Mouse (Mus musculus) cerebellum, adult 18-20 months (tissue): ENCODE results near the gene Fgfr2.
"Not testable (repeated sequence)": the region's sequence is repeated elsewhere in the genome, so short reads cannot be mapped to it uniquely, and the experiment has no call there.

ENCODE experiments used
- DNase-seq, 2 experiments: peaks; one replicate each; pipeline ENCODE4 v3.0.0; 2021

Gene Fgfr2

DNA sequence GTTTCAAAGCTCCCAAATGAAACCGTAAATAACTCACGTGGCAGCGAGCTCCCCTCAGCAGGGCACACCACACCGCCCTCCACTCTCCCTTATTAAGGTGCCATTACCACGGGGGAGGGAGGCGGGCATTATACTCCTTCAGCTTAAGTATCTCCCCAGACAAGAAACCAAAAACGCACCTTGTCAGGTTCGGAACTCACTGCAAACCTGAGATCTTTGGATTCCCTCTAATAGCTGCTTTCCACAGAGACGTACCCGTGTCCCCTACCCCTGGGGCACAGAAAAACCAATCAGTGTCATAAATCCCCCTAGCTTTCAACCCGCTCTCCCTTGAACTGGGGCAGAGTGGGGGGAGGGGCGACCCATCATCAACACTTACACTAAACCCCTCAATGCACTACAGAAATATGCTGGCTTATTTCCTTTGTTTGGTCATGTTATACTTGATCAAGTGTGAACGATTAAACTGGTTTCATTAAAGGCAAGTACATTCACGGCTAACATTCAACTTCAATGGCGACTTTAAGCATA, 2.9 kb downstream of the Fgfr2 start:
- DNase-seq, result no peak

DNA sequence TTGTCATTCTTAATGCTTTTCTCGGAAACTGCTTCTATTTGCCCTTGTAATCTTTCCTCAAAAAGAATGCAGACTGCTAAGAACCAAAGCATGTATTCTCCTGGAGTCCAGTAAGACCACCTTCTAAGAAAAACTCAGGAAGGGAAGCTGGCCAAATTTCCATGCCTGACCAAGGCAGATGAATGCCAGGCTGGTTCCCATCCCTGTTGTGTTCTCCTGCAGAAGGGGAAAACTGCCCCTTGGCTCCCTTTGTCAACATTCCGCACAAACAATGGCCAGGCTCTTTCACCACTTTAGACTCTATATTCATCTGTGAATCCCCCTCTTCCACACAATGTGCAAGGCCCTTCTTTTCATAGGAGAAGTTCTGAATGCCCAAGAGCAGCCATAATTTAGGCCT, 5.3 kb downstream of the Fgfr2 start:
- DNase-seq, result no peak

DNA sequence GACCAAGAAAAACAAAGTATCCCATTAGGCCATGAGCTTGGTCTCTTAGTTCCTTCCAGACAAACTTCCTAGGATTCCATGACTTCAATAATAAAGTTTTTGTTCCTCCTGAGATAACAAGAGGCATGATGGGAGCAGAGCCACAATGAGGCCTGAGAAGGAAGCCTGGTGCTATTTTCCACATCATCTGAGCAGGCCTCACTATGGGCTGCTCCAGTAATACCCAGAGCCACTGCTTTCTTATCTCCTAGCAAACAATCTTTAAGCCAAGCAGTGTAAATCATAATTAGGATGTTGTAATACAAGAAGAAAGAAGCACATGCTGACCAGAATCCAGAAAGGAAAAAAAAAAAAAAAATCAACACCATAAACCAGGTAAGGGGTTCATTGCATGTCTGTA, 6.6 kb downstream of the Fgfr2 start:
- no peak for DNase-seq

DNA sequence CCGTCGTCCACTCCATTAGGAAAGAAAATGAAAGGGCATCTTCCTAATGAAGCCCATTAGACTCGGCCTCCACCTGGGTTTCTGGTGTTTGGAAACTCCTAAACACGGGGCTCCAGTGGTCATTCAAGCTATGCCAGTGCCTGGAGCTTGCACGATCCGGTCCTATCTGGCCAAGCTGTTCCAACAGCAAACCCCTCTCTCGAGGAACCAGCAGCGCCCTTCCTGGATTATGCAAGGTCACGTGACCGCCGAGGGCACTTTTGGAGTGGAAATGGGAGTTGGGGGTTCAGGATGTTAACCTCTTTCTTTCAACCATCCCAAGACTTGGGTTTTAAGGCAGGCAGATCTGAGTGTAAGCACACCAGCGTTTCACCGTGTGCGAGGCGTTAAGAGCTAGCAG, 7.3 kb downstream of the Fgfr2 start:
- DNase-seq, result peak in 1 of 2 experiments; percentile 23

- DNase-seq, result no peak
These were observed 8.2 kb downstream of the Fgfr2 start for GRCm38 (mm10) chr7:133114847-133115470.

DNA sequence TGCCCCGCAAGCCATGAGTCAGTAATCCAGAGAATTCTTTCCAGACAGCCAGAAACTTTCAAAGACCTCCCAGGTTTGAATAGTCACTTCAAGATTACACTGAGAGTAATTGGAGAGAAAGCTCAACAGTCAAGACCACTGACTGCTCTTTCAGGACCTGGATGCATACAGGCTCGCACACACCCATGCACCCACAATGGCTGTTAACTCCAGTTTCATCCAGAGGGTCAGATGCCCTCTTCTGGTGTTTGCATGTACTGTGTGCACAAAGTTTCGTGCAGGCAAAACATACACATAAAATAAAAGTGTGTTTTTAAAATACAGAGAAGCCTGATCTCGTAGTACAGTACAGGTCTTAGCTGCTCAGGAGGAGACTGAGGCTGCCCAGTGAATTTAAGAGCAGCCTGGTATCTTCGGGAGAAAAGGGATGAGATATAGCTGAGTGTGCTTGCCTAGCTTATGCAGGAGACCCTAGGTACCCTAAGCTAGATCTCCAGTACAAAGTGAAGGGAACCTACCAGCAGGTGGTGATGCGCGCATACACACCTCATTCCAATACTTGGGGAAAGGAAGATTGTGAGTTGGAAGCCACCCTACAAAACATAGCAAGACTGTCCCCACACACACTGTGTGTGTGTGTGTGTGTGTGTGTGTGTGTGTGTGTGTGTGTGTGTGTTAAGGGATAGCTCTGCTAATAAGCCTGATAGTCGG, 9.8 kb downstream of the Fgfr2 start:
- DNase-seq, result no peak

DNA sequence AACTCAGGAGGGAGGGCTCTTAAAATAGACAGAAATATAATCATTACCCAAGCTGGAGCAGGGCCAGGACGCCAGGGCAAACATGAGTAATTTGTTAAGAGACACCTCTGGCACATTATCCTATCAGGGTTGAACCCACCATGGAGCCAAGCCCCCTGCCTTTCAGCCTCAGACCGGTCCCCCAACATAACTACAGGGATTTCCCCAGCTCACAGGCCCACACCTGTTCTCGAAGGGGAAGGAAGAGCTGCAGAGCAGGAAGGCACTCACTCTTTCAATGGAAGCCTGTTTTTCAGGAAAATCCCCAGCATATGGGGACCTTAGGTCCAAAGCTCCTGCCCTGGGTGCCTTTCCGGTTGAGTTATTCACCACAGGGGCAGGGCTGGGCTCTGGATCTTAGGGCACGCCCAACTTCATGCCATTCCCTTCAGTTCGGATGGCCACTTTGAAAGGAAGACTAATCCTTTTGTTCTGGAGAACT, 10.8 kb downstream of the Fgfr2 start:
- DNase-seq, result no peak

GRCm38 (mm10) chr7:133109442-133109841, 13.7 kb downstream of the Fgfr2 start:
- no peak for DNase-seq

GRCm38 (mm10) chr7:133108695-133109094, 14.5 kb downstream of the Fgfr2 start:
- DNase-seq, result no peak

GRCm38 (mm10) chr7:133102578-133102977, 20.6 kb downstream of the Fgfr2 start:
- DNase-seq, result no peak

- DNase-seq, result no peak
These were observed 22.1 kb downstream of the Fgfr2 start for GRCm38 (mm10) chr7:133101070-133101469.

GRCm38 (mm10) chr7:133100178-133100577, 23.0 kb downstream of the Fgfr2 start:
- no peak for DNase-seq

DNA sequence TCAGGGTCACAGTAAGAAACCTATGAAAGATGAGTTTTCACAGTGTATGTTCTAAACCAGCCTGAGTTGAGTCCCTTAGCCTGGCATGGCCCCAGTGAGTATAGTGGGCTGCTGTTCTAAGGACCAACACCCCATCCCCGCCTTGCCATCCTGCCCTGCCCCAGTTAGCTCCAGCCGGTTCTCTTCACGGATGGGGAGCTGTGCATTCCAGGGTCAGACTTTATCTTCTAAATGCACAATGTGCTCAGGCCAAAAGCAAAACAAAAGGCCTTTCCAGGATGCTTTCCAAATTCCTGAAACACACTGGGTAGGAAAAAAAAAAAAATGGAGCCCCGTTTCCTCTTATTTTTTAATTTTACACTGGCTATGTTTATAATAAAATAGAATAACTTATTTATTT, 23.9 kb downstream of the Fgfr2 start:
- no peak for DNase-seq

DNA sequence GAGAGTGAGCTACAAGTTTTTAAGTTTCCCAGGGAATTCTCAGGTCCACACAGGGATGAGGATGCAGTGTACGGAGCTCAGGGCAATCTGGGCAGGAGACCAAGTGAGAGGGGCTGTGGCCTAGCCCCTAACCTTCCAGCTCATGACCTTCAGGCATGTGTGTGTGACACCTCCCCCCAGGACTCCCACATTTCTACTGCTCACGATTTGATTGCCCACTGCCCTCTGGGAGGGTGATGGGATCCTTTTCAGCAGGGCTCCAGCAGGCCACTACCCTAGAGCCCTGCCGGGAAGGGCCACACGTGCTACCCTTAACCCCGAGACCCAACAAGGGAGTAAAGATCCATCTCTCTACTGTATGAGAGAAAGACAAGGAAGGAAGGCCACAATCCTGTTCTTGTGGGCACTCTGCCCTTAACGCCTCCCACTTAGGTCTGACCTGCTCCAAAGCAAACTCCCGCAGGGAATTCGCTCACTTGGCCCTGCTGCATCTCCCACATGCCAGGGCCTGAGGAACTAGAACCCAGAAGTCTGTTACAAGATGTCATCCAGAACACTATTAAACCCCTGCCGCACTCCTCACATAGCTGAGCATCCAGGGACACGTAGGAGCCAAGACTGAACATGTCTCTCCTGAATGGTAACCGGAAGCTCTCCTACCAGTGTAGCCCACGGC, 24.9 kb downstream of the Fgfr2 start:
- peak; percentile 54 to 63 for DNase-seq

GRCm38 (mm10) chr7:133095610-133096009, 27.5 kb downstream of the Fgfr2 start:
- not testable (repeated sequence) for DNase-seq

GRCm38 (mm10) chr7:133094711-133095495, 28.2 kb downstream of the Fgfr2 start:
- DNase-seq, result peak in 1 of 2 experiments; percentile 36

DNA sequence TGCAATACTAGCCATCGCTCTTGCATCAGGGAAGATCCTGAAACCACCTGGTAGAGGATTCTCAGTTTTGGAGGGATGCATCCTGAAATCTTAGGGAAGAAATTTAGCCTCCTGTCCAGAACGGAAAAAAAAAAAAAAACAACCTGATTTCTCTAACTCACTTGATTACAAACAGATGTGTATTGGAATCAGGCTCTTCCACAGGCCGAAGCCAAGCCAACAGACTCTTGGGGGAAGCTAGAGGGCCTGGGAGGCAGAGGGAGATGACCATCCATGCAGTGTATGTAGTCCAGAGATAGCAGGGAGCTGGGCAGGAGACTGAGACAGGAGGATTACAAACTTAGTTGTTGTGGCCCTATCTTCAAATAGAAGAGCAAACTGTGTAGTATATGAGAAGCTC, 29.0 kb downstream of the Fgfr2 start:
- no peak for DNase-seq

- DNase-seq, result no peak
These were observed 29.4 kb downstream of the Fgfr2 start for GRCm38 (mm10) chr7:133093731-133094130.

DNA sequence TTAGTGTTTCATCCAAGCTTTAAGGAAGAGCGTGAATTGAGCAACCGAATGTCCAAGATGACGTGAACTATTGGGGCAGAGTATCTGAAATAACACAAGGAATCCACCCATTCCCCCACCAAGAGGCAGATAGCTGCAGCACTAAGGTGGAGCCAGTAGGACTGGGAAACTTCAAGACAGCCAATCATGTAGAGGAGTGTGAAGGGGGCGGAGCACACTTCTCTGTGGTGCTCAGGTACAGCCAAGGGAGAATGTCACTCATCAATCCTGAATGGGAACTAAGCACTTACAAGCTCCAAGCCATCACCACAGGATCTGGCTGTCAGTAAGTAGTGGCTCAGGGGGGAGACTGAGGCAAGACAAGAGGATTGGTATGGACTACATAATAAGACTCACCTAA, 32.5 kb downstream of the Fgfr2 start:
- no peak for DNase-seq

DNA sequence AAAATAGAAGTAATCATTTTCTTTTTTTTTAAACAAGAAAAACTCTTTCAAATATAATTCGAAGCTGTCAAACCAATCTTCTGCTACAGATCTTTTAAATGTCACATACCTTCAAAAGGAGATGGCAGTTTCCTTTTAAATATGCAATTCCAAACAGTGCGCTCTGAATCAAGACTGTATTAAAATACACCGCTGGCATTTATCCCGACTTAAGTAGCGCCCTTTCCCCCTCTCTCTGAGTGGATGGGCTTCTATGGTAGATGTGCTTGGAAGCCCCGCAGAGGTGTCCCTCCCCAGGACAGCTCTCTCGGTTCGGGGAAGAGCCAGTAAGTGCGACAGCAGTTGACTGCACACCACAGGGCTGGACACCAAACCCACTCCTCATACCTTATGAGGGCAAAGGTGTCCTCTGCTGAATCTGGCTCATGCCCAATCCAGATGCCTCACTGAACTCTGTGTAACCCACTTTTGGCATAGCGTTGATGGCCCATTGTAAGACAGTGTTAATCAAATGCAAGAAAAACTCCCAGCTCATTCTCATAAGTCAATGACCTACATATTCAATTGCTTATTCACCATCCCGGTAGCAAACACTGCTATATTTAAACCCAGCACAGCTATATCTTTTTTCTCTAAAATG, 33.4 kb downstream of the Fgfr2 start:
- DNase-seq, result no peak

GRCm38 (mm10) chr7:133088830-133089261, 34.3 kb downstream of the Fgfr2 start:
- peak; percentile 82 to 83 for DNase-seq

DNA sequence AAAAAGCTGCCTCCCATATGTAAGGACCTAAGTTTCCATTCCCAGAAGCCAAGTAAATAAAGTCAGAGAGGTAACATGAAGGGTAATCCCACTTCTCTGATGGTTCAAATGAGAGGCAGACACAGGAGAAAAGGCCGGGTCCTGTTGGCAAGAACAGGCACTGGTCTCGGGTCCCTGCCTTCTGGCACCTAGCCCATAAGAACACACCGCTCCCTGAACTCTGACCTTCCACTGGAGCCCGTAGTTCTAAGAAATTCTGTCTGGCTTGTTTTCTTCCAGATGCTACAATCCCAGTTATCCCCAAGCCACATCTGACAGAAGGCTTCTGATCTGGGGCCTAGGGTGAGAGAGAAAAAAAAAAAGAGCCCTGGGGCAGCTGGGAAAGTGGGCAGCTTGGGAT, 34.7 kb downstream of the Fgfr2 start:
- DNase-seq, result no peak
